Mouse (Mus musculus): Measurements from ENCODE around the gene 1600014C10Rik.

Gene 1600014C10Rik

DNA sequence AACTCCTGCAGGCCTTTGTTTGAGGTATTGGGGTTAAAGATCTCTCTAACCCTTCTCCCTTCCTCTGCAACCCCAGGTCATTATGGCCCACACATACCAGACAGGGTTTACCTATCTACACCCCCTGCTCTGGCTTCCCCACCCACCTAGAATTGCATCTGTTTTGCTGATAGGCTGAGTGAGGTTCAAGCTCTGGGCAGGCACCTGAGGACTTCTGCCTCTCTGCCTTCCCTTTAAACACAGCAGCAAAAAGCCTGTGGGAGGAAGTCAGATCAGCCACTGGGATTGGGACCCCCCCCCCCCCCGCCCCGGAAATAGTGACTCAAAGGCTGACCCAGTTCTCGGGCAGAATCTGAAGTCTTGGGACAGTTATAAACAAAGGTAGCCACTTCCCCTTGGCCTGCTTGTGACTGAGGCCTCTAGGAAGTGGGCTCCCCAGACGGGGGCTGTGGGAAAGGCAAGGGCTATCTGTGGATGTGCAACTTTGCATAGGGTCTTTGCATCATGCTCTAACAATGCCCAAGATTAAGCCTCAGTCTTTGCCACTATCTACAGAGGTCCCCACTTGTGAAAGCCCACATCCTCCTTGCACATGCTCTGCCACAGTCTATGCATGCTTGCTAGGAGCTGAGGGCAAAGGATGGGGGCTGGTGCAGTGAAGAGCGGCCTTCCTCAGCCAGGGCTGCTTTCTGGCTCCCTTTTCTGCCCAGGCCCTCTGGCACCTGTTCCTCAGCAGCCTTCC lies 31.6 kb downstream of the 1600014C10Rik start:
- DNase-seq (ENCODE audit: low spot score in 2 of 2): peak in 1 of 2 experiments; percentile 12

DNA sequence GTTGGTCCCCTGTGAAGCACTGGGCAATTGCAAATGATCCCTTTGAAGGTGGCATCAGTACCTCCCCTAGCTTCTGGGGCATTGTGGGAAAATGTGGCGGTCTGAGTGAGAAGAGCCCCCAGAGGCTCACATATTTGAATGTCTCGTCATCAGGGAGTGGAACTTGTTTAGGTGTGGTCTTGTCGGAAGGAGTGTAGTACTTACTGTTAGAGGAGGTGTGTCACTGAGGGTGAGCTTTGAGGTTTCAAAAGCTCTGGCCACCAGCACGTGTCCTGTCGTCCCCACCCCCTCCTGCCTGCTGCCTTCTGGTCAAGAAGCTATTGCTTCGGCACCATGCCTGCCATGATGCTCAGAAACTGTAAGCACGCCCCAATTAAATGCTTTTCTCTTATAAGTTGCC lies 32.3 kb downstream of the 1600014C10Rik start:
- DNase-seq (ENCODE audit: low spot score in 2 of 2): no peak

DNA sequence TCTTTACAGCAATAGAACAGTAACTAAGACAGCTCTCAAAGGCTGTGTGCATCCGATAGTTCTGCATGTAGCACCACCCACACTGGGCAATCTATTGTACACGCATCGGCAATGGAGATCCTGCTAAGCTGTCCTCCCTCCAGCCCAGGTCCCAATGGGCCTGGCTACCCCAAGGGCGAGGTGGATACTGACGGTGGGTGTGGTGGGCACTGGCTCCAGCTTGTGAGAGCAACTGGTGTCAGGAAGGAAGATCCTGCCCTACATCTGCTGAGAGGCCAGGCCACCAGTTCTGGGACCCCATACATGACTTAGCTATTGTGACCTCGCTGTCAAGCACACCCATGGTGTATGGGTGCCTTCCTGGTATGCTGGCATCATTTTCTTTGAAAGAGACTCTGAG lies 32.7 kb downstream of the 1600014C10Rik start:
- DNase-seq (ENCODE audit: low spot score in 2 of 2): no peak

DNA sequence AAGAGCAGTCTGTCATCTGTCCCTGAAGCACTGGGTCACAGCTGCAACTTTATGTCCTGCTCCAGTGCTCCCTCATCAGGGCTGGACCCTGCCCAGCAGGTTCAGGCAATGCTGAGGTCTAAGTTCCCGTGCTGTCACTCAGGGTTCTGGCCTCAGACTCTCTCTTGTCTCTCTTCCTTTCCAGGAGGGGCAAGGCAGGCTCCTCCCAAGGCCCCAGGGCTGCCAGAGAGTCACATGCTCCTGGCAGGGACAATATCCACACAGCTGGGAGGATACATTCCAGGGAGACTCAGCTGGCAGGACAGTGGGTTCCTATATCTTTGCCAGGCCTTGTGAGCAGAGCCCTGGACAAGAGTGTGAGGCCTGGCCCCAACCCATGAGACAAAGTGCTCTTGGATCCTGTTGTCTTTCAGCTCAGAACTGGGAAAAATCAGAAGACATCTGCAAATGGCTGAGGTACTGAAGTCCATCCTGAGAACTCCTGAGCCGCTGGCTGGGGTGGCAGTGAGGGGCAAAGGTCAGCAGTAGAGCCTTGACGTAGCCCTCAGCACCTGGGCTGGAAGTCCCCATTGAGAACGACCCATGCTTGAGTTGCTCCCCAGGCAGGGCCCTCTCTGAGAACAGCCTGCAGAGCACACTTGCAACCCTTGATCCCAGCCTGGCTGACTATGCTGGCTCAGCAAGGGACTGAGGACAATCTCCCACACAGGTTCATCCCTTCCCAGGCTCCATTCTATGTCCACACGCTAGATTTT lies 34.6 kb downstream of the 1600014C10Rik start:
- peak; percentile 19 to 20 for DNase-seq (ENCODE audit: low spot score in 2 of 2)

DNA sequence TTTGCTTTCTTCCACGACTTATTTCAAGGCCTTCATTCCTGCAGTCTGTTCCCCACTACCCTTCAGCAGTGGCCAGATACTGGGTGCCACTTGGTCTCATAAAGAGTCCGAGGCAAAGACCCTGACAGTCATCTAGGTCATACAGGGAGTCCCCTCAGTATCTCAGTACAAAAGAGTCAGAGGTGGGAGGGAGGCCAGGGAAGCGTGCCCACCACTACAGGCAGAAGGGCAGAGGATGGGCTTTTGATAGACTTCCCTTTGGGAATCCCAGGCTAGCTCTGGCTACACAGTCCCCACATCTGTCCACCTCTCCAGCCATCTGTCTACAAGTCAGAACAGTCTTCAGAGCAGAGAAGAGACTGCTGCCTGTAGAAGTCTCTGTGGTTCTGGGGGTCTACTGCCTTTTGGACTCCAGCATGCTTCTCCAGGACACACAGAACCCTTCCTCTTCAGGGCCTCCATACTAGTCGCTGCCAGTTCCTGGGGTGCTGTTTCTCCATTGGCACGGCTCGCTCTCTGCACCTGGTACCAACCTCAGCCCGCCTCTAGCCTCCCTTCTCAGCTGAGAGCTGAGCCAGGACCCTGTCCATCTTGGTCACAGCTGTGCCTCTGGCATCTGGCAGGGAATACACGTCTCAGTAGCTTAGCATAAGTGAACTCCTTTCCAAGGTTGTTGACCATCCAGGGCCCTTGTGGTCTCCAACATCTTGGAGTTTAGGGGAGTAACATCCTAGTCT lies 35.8 kb downstream of the 1600014C10Rik start:
- DNase-seq (ENCODE audit: low spot score in 2 of 2): no peak

DNA sequence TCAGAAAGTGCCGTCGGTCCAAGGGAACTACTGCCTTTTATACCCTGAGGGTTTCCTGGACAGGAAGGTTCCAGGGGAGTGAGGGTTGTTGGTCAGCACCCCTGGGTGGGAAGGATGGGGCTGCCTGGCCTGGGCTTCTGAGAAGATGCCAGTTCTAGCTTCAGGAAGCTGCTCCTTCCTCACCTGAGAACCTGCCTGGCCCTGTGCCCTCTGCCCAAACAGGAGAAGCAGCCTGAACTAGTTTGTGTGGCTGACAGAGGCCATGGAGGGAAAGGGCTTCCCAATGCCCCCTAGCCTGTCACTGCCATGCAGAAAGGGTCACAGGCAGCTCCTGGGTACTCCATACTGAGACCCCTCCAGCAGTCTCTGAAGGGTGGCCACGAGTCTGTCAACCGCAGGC lies 36.5 kb downstream of the 1600014C10Rik start:
- DNase-seq (ENCODE audit: low spot score in 2 of 2): no peak

DNA sequence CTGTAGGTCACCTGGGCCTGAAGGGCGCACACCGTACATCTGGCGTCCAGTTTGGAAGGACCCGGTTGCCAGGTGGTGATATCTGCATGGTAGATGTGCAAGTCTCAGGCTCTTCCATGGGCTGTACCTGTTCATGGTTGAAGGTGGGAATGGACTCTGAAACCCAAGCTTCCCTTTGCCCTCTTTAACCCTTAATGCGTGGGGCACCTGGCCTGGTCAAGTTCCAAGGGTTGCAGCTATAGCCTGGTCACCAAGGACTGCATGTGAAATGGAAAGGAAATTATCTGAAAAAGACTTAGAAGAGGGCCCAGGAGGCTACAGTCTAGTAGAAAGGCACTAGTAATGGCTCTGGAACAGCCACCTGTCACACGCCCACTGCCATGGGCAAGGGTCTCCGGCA lies 37.8 kb downstream of the 1600014C10Rik start:
- no peak for DNase-seq (ENCODE audit: low spot score in 2 of 2)

DNA sequence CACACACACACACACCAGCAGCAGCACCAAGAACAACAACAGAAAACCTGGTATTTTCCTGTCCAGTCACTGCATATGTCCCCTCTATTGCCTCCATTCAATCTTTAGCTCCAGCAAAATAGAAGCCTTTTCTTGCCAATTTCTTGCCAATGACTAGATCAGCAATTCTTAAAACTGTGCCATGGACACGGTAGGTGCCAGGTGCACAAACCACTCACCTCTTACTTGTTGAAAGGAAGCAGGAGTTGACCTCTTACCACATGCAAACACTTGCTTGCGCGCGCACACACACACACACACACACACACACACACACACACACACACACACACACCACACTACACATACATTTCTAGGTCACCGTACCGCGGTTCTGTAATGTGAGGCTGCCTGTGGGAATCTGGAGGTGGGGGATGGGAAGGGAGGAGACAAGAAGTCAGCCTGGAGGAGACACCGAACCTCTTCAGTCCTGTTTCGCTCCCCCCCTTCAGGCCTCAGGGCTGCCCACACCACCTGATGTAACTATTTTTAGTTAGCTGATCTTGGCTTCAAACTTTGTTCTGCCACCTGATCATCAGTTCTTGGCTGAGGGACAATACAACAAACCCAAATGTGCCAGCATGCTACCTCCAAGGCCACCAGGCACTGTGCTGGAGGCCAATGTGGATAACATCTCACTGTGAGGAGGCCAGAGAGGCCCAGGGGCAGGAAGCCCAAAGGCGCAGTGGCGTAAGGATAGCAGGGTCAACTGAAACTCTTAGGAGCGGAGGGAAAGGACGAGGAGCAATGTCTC lies 41.8 kb downstream of the 1600014C10Rik start:
- no peak for DNase-seq (ENCODE audit: low spot score in 2 of 2)

DNA sequence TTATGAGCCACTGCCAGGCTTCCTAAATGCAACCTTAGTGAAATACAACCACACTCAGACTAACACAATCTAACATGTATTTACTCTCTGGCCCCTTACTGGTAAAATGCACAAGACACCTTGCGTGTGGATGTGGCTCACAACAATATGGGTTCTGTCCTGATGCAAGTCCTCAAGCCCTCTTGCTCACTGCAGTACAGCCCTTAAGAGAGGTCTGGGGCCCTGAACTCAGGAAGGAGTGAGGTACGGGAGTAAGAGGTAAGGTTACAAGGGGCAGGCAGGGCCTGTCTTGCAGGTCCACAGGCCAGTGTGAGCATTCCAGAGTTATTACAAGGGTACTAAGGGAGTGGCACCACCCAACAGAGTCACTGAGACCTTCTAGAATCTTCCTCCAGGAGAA lies 43.2 kb downstream of the 1600014C10Rik start:
- DNase-seq (ENCODE audit: low spot score in 2 of 2): no peak

DNA sequence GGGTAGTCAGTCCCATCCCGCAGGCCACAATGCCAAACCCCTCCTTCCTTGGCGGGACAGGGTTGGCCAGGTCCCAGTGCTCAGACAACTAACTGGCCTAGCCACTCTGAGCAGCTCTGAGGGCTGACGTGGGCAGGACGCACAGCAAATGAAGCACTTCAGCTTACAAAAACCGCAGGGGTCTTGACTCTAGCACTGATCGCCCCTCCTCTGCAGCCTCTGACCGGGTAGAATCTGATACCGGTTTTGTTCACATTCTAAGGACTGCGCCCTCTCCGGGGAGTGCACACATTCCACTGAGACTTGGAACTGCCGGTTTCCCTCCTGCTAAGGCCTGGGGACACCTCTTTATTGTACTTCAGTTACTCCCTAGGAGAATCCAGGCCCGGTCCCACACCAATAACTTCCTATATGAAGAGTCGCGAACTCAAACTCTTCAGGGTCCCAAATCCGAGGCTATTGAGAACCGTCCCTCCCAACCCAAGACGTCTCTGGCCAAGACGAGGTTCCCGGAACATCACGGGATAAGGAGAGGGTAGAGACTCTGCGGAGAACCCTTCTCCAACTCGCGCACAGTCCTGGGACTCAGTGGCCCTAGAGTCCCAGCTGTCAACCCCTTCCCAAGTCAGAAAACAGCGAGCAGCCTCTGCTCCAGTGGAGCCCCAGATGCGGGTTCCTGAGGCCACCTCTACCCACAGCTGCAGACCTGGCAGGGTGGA lies 44.3 kb downstream of the 1600014C10Rik start:
- no peak for DNase-seq (ENCODE audit: low spot score in 2 of 2)

DNA sequence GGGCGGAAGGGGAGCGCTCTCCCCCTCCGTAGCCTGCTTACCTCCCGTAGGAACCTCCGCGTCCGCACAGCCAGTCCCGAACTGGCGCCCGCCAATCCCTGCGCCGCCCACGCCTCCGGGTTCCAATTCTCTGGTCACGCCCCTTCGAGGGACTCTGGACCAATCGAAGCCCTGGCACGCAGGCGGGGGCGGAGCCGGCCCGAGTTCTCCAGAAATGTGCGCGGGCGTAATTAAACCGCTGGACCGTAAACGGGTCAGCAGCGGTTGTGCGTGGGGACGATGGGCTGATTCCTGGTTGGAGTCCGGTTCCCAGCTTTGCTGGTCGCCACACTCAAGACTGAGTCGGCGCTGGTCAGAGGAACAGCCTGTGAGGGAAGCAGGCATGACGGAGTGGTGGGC lies 44.9 kb downstream of the 1600014C10Rik start, which contains the start of gene Plekhf1:
Plekhf1 (minus strand) TSS at position 117 of the 399 bp plus-strand sequence.
- DNase-seq (ENCODE audit: low spot score in 2 of 2): peak; percentile 63 to 76

DNA sequence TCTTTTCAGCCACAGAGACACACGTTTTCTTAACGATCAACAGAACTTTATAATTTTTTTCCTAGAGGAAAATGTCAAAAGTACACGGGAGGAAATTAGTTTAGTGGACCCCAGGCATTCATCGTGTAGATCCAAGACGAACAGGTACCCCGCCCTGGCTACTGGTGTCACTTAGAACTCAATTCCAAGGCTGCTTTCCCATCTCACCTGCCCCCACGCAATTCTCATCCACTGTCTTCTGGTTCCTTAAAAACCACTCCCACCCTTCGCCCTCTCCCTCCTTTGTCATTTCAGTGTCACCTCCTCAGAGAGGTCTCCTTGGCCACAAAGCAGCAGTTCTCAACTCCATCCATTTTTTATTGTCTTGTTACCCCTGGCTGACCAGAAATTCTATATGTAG lies 45.3 kb downstream of the 1600014C10Rik start:
- DNase-seq (ENCODE audit: low spot score in 2 of 2): no peak

DNA sequence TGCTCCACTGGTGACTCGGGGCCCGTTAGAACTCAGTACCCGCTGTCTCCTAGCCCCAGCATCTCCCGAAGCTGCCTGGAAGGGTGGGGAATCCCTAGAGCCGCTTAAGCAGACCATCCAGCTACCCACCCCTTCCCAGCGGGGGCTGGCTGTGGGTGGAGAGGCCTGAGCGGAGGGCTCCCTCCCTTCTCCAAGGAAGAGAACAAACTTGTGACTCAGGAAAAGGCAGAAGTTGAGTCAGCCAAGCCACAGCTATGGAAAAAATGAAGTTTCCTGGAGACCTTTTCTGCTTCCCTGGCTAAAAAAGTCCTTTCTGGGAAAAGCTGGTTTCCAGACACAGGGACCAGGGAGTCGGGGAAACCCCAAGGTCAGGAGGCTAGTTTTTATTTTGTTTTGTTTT lies 47.3 kb downstream of the 1600014C10Rik start:
- DNase-seq (ENCODE audit: low spot score in 2 of 2): no peak

DNA sequence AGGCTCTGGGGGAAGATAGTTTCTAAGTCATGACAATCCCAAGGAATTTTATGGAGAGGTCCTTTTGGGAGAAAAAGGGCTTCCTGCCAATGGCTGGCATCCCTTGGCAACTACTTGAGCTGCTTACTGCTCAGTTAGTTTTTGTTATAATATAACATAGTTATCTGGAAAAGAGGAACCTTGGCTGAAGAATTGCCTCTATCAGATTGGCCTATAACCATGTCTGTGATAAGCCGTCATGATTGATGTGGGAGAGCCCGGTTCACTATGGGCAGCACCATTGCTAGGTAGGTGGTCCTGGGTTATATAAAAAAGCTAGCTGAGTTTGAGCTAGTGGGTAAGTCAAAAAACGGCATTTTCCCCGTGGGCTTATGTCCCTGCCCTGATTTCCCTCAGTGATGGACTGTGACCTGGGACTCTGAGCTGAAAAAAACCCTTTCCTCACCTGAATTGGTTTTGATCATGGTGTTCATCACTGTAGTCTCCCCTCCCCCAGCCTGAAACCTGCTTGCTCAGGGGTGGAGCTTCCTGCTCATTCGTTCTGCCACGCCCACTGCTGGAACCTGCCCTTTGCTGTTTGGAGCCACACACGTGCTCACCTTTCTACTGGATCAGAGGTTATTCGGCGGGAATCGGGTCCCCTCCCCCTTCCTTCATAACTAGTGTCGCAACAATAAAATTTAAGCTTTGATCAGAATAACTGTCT lies 53.5 kb downstream of the 1600014C10Rik start:
- no peak for DNase-seq (ENCODE audit: low spot score in 2 of 2)

DNA sequence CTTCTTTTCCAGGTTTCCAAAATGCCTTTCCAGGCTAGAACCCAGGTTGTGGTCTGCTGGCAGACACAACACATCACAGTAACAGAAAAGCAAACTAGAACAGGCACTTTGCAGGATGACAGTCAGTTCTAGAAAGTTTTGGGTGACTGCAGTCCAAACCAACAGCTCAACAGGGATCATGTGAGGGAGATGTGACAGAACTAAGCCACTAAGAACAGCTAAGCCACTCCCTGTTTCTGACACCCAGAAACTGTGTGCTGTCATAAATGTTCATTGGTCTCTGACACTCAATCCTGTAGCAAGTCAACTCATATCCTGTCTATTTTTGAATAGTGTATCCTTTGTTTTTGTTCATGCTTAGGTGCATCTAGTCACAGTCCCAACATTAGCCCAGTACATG lies 54.1 kb downstream of the 1600014C10Rik start:
- no peak for DNase-seq (ENCODE audit: low spot score in 2 of 2)

DNA sequence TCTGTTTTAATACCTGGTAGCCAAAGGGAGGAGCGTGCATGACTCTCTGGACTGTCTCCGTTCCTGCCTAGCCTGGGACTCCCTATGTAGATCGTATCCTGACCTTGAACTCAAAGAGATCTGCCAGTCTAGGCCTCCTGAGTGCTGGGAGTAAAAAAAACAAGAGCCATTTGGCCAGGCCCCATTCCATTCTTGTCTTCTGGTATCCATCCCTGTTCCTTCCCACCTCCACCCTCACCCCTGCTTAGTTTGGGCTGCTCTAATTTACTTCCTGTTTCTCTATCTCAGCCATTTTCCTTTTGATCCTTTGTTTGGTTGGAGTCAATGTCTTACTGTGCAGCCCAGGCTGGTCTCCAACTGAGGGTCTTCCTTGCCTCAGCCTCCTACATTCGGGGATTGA lies 59.4 kb downstream of the 1600014C10Rik start:
- no peak for DNase-seq (ENCODE audit: low spot score in 2 of 2)

Measured in spleen, postnatal 36 days (tissue).